Mouse (Mus musculus) right cerebral cortex, postnatal 4 days (tissue): ENCODE data around the gene Gm8229.
"Not testable (repeated sequence)": the region's sequence is repeated elsewhere in the genome, so short reads cannot be mapped to it uniquely, and the experiment has no call there.

Source experiments
- DNase-seq: peaks from one replicate; pipeline ENCODE4 v3.0.0-alpha.2; 2022

Gm8229 gene

DNA sequence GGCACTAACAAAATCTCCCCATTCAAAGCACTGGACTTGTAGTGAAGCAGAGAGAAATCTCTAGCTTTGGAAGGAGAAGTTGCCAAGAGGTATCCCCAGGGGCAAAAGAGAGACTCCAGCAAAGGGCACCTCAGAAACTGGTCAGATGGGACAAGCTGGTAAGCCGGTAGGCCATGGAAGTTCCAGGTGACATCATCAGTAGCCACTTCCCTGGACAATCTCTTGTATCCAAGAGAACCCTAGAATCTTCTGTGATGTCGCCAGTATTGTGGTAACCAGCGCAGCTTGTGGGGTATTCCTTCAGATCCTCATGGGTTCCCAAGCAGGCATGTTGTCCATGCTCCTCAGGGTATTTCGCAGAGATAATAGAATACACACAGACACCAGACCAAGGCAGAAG is at the start of gene Gm8229:
TSS of gene Gm8229 (plus strand) at position 301 of the 400 bp plus-strand sequence.
- not testable (repeated sequence) for DNase-seq

DNA sequence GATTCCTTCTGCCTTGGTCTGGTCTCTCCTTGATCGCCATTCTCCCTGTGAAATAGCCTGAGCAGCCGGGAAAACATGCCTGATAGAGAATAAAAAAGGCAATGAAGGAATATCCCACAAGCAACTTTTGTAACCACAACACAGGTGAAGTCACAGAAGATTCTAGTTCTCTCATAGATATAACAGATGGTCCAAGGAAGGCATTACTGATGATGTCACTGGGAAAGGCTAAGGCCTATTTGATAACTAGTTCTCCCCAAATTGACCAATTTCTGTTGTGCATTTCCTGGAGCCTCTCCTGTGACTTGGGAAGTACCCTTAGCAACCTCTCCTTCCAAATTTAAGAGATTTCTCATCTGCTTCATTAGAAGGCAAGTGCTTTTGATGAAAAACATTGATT is 26.7 kb upstream of the Gm8229 start, which contains the start of gene Gm5930:
TSS of gene Gm5930 (minus strand) at position 101 of the 400 bp plus-strand sequence.
- DNase-seq: not testable (repeated sequence)

DNA sequence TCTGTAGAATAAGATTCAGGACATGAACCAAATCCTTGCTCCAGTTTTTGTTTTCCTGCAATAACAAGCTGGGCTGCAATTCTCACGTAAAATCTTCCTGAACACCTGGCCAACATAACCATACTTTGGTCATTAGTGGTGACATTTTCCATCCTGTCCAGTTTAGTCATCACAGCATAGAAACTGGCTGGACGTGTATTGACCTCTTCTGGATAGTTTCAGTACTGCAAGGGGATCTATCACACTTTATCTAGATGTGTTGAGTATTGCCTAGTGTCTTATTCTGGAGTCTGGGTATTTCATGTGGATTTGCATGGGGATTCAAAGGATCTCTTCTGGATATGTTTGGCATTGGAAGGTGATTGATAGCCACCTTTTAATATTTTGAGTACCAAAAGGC is 3.7 kb upstream of the Gm8229 start:
- not testable (repeated sequence) for DNase-seq

DNA sequence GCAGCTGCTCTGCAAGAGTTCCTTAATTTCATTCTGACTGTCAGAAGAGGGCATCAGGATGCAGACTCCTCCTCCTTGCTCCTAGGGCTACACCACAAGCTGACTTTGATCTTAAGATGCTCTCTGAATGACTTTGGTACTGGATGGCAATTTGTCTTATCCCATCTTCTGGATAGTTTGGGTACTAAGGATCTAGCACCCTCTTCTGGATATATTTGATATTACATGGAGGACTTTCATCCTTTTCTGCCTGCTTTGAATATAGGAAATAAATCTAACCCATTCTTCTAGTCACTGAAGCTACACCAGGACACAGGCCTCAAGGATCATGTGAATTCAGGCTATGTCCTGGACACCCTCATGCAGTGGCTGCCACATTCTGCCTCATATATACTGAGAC is 2.9 kb upstream of the Gm8229 start:
- DNase-seq: not testable (repeated sequence)

DNA sequence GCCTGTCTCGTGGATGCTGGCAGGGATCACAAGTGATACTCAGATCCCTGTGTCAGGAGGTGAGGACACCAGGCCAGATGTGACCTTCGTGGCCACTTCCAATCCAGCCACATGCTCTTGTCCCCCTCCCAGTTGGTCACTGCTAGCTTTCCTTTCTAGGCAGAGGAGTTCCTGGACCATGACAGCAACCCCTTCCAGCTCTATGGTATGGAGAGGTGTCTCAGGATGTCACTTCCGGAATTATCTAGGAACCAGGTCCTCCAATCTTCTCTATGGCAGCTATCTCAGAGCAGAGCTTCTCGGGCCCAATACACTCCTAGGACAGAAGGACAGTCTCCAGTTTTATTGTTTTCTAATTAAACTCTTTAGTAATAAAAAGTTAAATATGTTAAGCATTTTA is 19.1 kb downstream of the Gm8229 start:
- DNase-seq: not testable (repeated sequence)

DNA sequence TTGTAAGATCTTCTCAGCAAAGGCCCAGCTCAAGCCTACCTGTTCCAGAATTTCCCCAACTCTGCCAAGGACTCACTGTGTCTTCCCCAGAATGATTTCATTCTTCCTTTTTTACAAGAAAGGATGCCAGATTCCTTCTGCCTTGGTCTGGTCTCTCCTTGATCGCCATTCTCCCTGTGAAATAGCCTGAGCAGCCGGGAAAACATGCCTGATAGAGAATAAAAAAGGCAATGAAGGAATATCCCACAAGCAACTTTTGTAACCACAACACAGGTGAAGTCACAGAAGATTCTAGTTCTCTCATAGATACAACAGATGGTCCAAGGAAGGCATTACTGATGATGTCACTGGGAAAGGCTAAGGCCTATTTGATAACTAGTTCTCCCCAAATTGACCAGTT is 45.4 kb downstream of the Gm8229 start, which contains the start of gene Gm3371:
TSS of gene Gm3371 (minus strand) at position 101 of the 400 bp plus-strand sequence.
- DNase-seq: not testable (repeated sequence)
